Mouse (Mus musculus) cerebellum, adult 2 months (tissue): ENCODE results near the gene Gnl3l.

Experiments used
- CTCF ChIP-seq: fragments of 200-500 bp; IDR thresholded peaks from 2 replicates; pipeline ENCODE4 v1.5.1; 2011; ENCODE audit warnings: low read depth, mild to moderate bottlenecking, control low read depth, low read length, moderate library complexity, borderline replicate concordance; ENCODE audit not compliant: insufficient read depth
- POLR2A ChIP-seq: fragments of 200-500 bp; IDR thresholded peaks from 2 replicates; pipeline ENCODE4 v1.6.1; 2011; ENCODE audit warnings: low read length, control low read depth, borderline replicate concordance; ENCODE audit not compliant: insufficient read depth

- TF ChIP-seq CTCF (no peak), POLR2A (no peak)
These were observed 1.7 kb upstream of the Gnl3l start for GRCm38 (mm10) chrX:151018798-151019197.
